Comparison of ENCODE assay signal across 8 mouse cellular contexts in the genomic region with DNA sequence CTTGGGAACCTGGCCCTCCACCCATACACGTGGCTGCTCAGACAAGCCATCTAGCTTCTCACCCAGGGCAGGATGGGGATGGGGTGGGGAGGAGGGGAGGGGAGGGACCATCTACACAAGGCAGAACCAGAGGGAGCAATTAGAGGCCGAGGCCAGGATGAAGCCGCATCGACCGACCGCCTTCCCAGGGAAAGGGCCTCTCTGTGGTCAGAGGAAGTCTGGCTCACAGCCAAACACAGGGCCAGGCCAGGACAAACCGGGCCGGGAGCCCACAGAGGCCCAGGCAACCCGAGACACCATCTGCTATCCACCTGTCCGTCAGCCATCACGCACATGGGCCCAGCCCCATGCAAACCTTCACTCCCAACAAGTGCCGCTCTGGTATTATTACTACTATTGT. TPM values are rescaled to one million over a fixed set of nuclear protein-coding genes. Genes with fewer than 3 reads are reported as not detected.
A peak's percentile ranks its signal among the peaks of the same experiment; 100 is the strongest.
DNase-seq lines count a peak whose midpoint lies in the region; ATAC-seq and TF ChIP-seq lines count a peak whose summit lies in the region.

No protein-coding gene starts in this region.

- peaks cover 31% of the 10 kb centered on the region for H3K4me1 ChIP-seq in ES-Bruce4 (ENCODE audit: control insufficient read depth, insufficient read depth, low read length)
- H3K4me1 ChIP-seq in embryonic fibroblast, embryonic 13.5 days (ENCODE audit: control insufficient read depth, insufficient read depth, low read length) = peaks cover 39% of the 10 kb centered on the region
- H3K4me1 ChIP-seq in heart, embryonic 14.5 days (ENCODE audit: control insufficient read depth in 2 of 2, insufficient read depth in 2 of 2, low read length in 2 of 2) = peaks cover 52 to 86% of the 10 kb centered on the region in 2 experiments
- H3K4me1 ChIP-seq in kidney, postnatal 0 days (replicated peaks; ENCODE audit: insufficient read depth, low read length) = peaks cover 67% of the 10 kb centered on the region

- peak overlapping the region; percentile 14 for H3K9ac ChIP-seq in ES-Bruce4 (ENCODE audit: low read depth, poor library complexity, severe bottlenecking)
- peak overlapping the region; percentile 66 for H3K9ac ChIP-seq in heart, embryonic 14.5 days (ENCODE audit: low read length)
- peak overlapping the region; percentile 24; the same call in 1 of the 2 replicates for H3K9ac ChIP-seq in kidney, postnatal 0 days (ENCODE audit: low read depth, low read length)

- H3K4me3 ChIP-seq in ES-Bruce4 (ENCODE audit: low read depth, low read length) = peak overlapping the region; percentile 7
- no peak overlapping the region for H3K4me3 ChIP-seq in embryonic fibroblast, embryonic 13.5 days (ENCODE audit: insufficient read depth, low read length)
- no peak overlapping the region for H3K4me3 ChIP-seq in heart, embryonic 14.5 days (ENCODE audit: control insufficient read depth in 1 of 2, insufficient read depth in 1 of 2, low read depth in 1 of 2, low read length in 2 of 2)
- no peak overlapping the region for H3K4me3 ChIP-seq in kidney, postnatal 0 days (replicated peaks; ENCODE audit: low read depth, low read length)

- H3K27ac ChIP-seq in ES-Bruce4 (ENCODE audit: insufficient read depth, low read length) = 0 out of 2 replicates have a peak overlapping the region, but pooled peaks have one; percentile 1
- peak overlapping the region; percentile 54 for H3K27ac ChIP-seq in embryonic fibroblast, embryonic 13.5 days (ENCODE audit: insufficient read depth, low read length)
- peak overlapping the region; percentile 11 to 79; a peak in 3 of 4 replicates for H3K27ac ChIP-seq in heart, embryonic 14.5 days (replicated peaks in 1 of 2; ENCODE audit: control insufficient read depth in 1 of 2, insufficient read depth in 1 of 2, low read depth in 2 of 2, low read length in 2 of 2)
- peak overlapping the region; percentile 70 for H3K27ac ChIP-seq in kidney, postnatal 0 days

- no peak for TF ChIP-seq CTCF in ES-Bruce4 (IDR thresholded peaks at IDR 0.05; ENCODE audit: low read depth, low read length)
- no peak for TF ChIP-seq CTCF in embryonic fibroblast, embryonic 13.5 days (IDR thresholded peaks at IDR 0.05; ENCODE audit: borderline replicate concordance, insufficient read depth, low read length)
- no peak for TF ChIP-seq CTCF in kidney, postnatal 0 days (IDR thresholded peaks at IDR 0.05; ENCODE audit: low read depth)

- H3K4me2 ChIP-seq in heart, embryonic 14.5 days (ENCODE audit: low read length) = peak overlapping the region; percentile 55
- peak overlapping the region; percentile 35; the same call in 1 of the 2 replicates for H3K4me2 ChIP-seq in kidney, postnatal 0 days (ENCODE audit: low read length)

- whole genome bisulfite sequencing in heart, embryonic 14.5 days = 2% methylated on average over 12 of the region's 12 CpGs
- 4% methylated on average over 12 of the region's 12 CpGs for WGBS in kidney, postnatal 0 days

- H3K27me3 ChIP-seq in ES-Bruce4 (ENCODE audit: control insufficient read depth, insufficient read depth, low read length, poor library complexity, severe bottlenecking) = no peaks in the 10 kb centered on the region
- H3K27me3 ChIP-seq in heart, embryonic 14.5 days (ENCODE audit: control insufficient read depth, insufficient read depth, low read length) = no peaks in the 10 kb centered on the region
- H3K27me3 ChIP-seq in kidney, postnatal 0 days (ENCODE audit: insufficient read depth, low read length) = no peaks in the 10 kb centered on the region

- peak; percentile 67 for ATAC-seq in heart, embryonic 14.5 days (ENCODE audit: insufficient number of reproducible peaks, insufficient read depth, low FRiP score, low read depth)
- peak; percentile 50 for ATAC-seq in kidney, postnatal 0 days (replicated peaks; ENCODE audit: low FRiP score, low read depth)

- 0 out of 2 replicates have a peak, but pooled peaks have one; percentile 38 for TF ChIP-seq EP300 in ES-Bruce4 (IDR thresholded peaks at IDR 0.05; ENCODE audit: insufficient read depth, low read depth, low read length)

- no peaks in the 10 kb centered on the region for H3K36me3 ChIP-seq in ES-Bruce4 (ENCODE audit: control insufficient read depth, insufficient read depth, low read length, poor library complexity, severe bottlenecking)
- H3K36me3 ChIP-seq in heart, embryonic 14.5 days (ENCODE audit: control insufficient read depth, insufficient read depth, low read length) = 0 out of 2 replicates have a peak, but pooled peaks cover 7% of the 10 kb centered on the region
- H3K36me3 ChIP-seq in kidney, postnatal 0 days (ENCODE audit: insufficient read depth, low read length) = no peaks in the 10 kb centered on the region

- peak; percentile 92 for DNase-seq in adrenal gland, postnatal 14 days
- DNase-seq in kidney, postnatal 0 days (ENCODE audit: low spot score) = peak; percentile 83
- DNase-seq in mesoderm, embryonic 11.5 days (ENCODE audit: low read depth, low spot score) = peak; percentile 88
- DNase-seq in testis, postnatal 14 days (ENCODE audit: low spot score) = peak; percentile 71
- DNase-seq in left cerebral cortex, adult 9 months (ENCODE audit: low spot score in 2 of 2) = no peak

- no peaks in the 10 kb centered on the region for H3K9me3 ChIP-seq in ES-Bruce4 (replicated peaks; ENCODE audit: control insufficient read depth, insufficient read depth, low read length, poor library complexity, severe bottlenecking)
- H3K9me3 ChIP-seq in heart, embryonic 14.5 days (ENCODE audit: control insufficient read depth, low read length) = no peaks in the 10 kb centered on the region
- H3K9me3 ChIP-seq in kidney, postnatal 0 days (replicated peaks; ENCODE audit: low read length) = no peaks in the 10 kb centered on the region

- no peak for TF ChIP-seq POLR2A in ES-Bruce4 (IDR thresholded peaks at IDR 0.05; ENCODE audit: insufficient read depth, low read length)
- peak; percentile 26; the same call in 1 of the 2 replicates for TF ChIP-seq POLR2A in embryonic fibroblast, embryonic 13.5 days (IDR thresholded peaks at IDR 0.05; ENCODE audit: low read depth, low read length)

RNA-seq across cellular contexts. Expression of a gene that starts 19.7 kb away (rescaled TPM):
- 57.5 and 62.9 TPM in 2 replicates for polyA plus RNA-seq in ES-Bruce4 (2011; ENCODE audit: insufficient read depth, insufficient read length, low read depth, missing spikeins)
- 165 and 192 TPM in 2 replicates for total RNA-seq in adrenal gland, postnatal 14 days (2021)
- 110 and 130 TPM in 2 replicates for polyA plus RNA-seq in embryonic fibroblast, embryonic 13.5 days (2011; ENCODE audit: insufficient read length, low read depth, missing spikeins)
- polyA plus RNA-seq in heart, embryonic 14.5 days (2014; fragmentation: Nextera tagmentation; extraction: Ambion mirVana) = 16.2 and 17.6 TPM in 2 replicates
- 14.6 and 15.5 TPM in 2 replicates for polyA plus RNA-seq in kidney, postnatal 0 days (2015; fragmentation: Nextera tagmentation; extraction: Ambion mirVana)

Comparison
In these comparisons a context has a peak if more than half of its experiments do, and no peak if none do; other contexts are left out.
1. H3K27ac ChIP-seq: peak in every context shown above with its lines; median percentile 70 in kidney, postnatal 0 days; 54 in embryonic fibroblast, embryonic 13.5 days; 45 in heart, embryonic 14.5 days; 1 in ES-Bruce4.
2. H3K9ac ChIP-seq: peak in every context shown above with its lines; median percentile 66 in heart, embryonic 14.5 days; 24 in kidney, postnatal 0 days; 14 in ES-Bruce4.
3. DNase-seq: peak in adrenal gland, postnatal 14 days (single experiment), kidney, postnatal 0 days (single experiment), mesoderm, embryonic 11.5 days (single experiment) and testis, postnatal 14 days (single experiment); none in left cerebral cortex, adult 9 months (0 of 2).